16 mouse cellular contexts compared by ENCODE assay signal in genomic region chr9:48108994-48109619, GRCm38 (mm10). TPM values are rescaled to one million over a fixed set of nuclear protein-coding genes. Genes with fewer than 3 reads are reported as not detected.
A peak's percentile ranks its signal among the peaks of the same experiment; 100 is the strongest.
DNase-seq lines count a peak whose midpoint lies in the region; ATAC-seq and TF ChIP-seq lines count a peak whose summit lies in the region.
"Had no signal": no experiment of that assay in that cellular context is flagged by ENCODE, and none has a peak within 500 bp of the region (broad histone marks: within the 10 kb centered on the region; RNA-seq: fewer than 3 reads in every experiment).

No protein-coding gene starts in this region.

- H3K36me3 ChIP-seq in hindbrain, postnatal 0 days (ENCODE audit: insufficient read depth, low read length): no peaks in the 10 kb centered on the region
- no peaks in the 10 kb centered on the region for H3K36me3 ChIP-seq in hindbrain, embryonic 10.5 days
- no peaks in the 10 kb centered on the region for H3K36me3 ChIP-seq in embryonic facial prominence, embryonic 14.5 days (ENCODE audit: control insufficient read depth, insufficient read depth, low read length)
- H3K36me3 ChIP-seq: embryonic facial prominence, embryonic 12.5 days; forebrain, embryonic 12.5 days; limb, embryonic 13.5 days; midbrain, embryonic 12.5 days had no signal

- DNase-seq in hindbrain, postnatal 0 days (ENCODE audit: low spot score): peak; percentile 39
- no peak for DNase-seq in hindbrain, embryonic 10.5 days (ENCODE audit: low spot score)
- DNase-seq in brain, adult 2 months (ENCODE audit: low read depth, low spot score): peak; percentile 54
- DNase-seq in embryonic facial prominence, embryonic 14.5 days (ENCODE audit: low spot score): peak; percentile 38
- DNase-seq in thymus, postnatal 0 days (ENCODE audit: low spot score): peak; percentile 58
- DNase-seq in gastrocnemius, postnatal 25 days: no peak
- DNase-seq in liver: no peak
- DNase-seq: adrenal gland, postnatal 14 days; heart, adult 18-20 months; kidney, adult 2 months; kidney, postnatal 4 days; layer of hippocampus, postnatal 36 days had no signal

- no peak overlapping the region for H3K4me3 ChIP-seq in hindbrain, postnatal 0 days (ENCODE audit: low read length)
- H3K4me3 ChIP-seq in hindbrain, embryonic 10.5 days: no peak overlapping the region
- no peak overlapping the region for H3K4me3 ChIP-seq in embryonic facial prominence, embryonic 14.5 days (ENCODE audit: low read depth, low read length)
- H3K4me3 ChIP-seq: embryonic facial prominence, embryonic 12.5 days; forebrain, embryonic 12.5 days; limb, embryonic 13.5 days; midbrain, embryonic 12.5 days had no signal

- H3K9me3 ChIP-seq in hindbrain, postnatal 0 days (ENCODE audit: low read length): no peaks in the 10 kb centered on the region
- H3K9me3 ChIP-seq in hindbrain, embryonic 10.5 days: no peaks in the 10 kb centered on the region
- H3K9me3 ChIP-seq in embryonic facial prominence, embryonic 14.5 days (ENCODE audit: control insufficient read depth, low read length): no peaks in the 10 kb centered on the region
- H3K9me3 ChIP-seq: embryonic facial prominence, embryonic 12.5 days; forebrain, embryonic 12.5 days; limb, embryonic 13.5 days; midbrain, embryonic 12.5 days had no signal

- H3K27ac ChIP-seq in hindbrain, postnatal 0 days: no peak overlapping the region
- no peak overlapping the region for H3K27ac ChIP-seq in hindbrain, embryonic 10.5 days
- no peak overlapping the region for H3K27ac ChIP-seq in embryonic facial prominence, embryonic 14.5 days (replicated peaks; ENCODE audit: low read depth, low read length)
- H3K27ac ChIP-seq: embryonic facial prominence, embryonic 12.5 days; forebrain, embryonic 12.5 days; limb, embryonic 13.5 days; midbrain, embryonic 12.5 days had no signal

- TF ChIP-seq CTCF in hindbrain, postnatal 0 days (IDR thresholded peaks at IDR 0.05; ENCODE audit: low read depth): no peak

- ATAC-seq in hindbrain, postnatal 0 days: no peak
- peak; percentile 81 for ATAC-seq in embryonic facial prominence, embryonic 14.5 days (ENCODE audit: low read depth)

- 40% methylated on average over 7 of the region's 7 CpGs for WGBS in hindbrain, postnatal 0 days
- 65% methylated on average over 7 of the region's 7 CpGs for WGBS in hindbrain, embryonic 10.5 days
- WGBS in embryonic facial prominence, embryonic 14.5 days: 37% methylated on average over 7 of the region's 7 CpGs

- H3K27me3 ChIP-seq in hindbrain, postnatal 0 days (ENCODE audit: insufficient read depth, low read length): no peaks in the 10 kb centered on the region
- no peaks in the 10 kb centered on the region for H3K27me3 ChIP-seq in hindbrain, embryonic 10.5 days (ENCODE audit: insufficient read depth, poor library complexity, severe bottlenecking)
- H3K27me3 ChIP-seq in embryonic facial prominence, embryonic 14.5 days (replicated peaks; ENCODE audit: control insufficient read depth, insufficient read depth, low read length): no peaks in the 10 kb centered on the region
- H3K27me3 ChIP-seq: embryonic facial prominence, embryonic 12.5 days had no signal

- H3K9ac ChIP-seq in hindbrain, postnatal 0 days (replicated peaks; ENCODE audit: low read length): no peak overlapping the region
- H3K9ac ChIP-seq in embryonic facial prominence, embryonic 14.5 days (ENCODE audit: low read depth, low read length): no peak overlapping the region
- H3K9ac ChIP-seq: embryonic facial prominence, embryonic 12.5 days; forebrain, embryonic 12.5 days; limb, embryonic 13.5 days; midbrain, embryonic 12.5 days had no signal

- no peak overlapping the region for H3K4me2 ChIP-seq in hindbrain, postnatal 0 days (ENCODE audit: low read depth, low read length)
- H3K4me2 ChIP-seq in embryonic facial prominence, embryonic 14.5 days (ENCODE audit: low read depth, low read length): no peak overlapping the region
- H3K4me2 ChIP-seq: embryonic facial prominence, embryonic 12.5 days; forebrain, embryonic 12.5 days; limb, embryonic 13.5 days; midbrain, embryonic 12.5 days had no signal

- H3K4me1 ChIP-seq in hindbrain, postnatal 0 days (ENCODE audit: insufficient read depth, low read length): no peaks in the 10 kb centered on the region
- peaks cover 3% of the 10 kb centered on the region; the same call in 1 of the 2 replicates for H3K4me1 ChIP-seq in hindbrain, embryonic 10.5 days (replicated peaks)
- H3K4me1 ChIP-seq in embryonic facial prominence, embryonic 14.5 days (ENCODE audit: control insufficient read depth, insufficient read depth, low read length): no peaks in the 10 kb centered on the region
- H3K4me1 ChIP-seq: embryonic facial prominence, embryonic 12.5 days; limb, embryonic 13.5 days had no signal

RNA-seq across cellular contexts. Expression of gene Nxpe4, which starts 52.7 kb away (rescaled TPM):
- 17.1 and 20.9 TPM in 2 replicates for total RNA-seq in hindbrain, postnatal 0 days (2014; rRNA removed)
- polyA plus RNA-seq in hindbrain, postnatal 0 days (2015; fragmentation: Nextera tagmentation; extraction: Ambion mirVana): 10.4 and 10.8 TPM in 2 replicates
- polyA plus RNA-seq in hindbrain, embryonic 10.5 days (2016; fragmentation: Nextera tagmentation; extraction: Ambion mirVana): 4.7 and 6.2 TPM in 2 replicates
- 7.4 and 8.1 TPM in 2 replicates for polyA plus RNA-seq in embryonic facial prominence, embryonic 14.5 days (2014; fragmentation: Nextera tagmentation; extraction: Ambion mirVana)
- polyA plus RNA-seq in thymus, postnatal 0 days (2015; fragmentation: Nextera tagmentation; extraction: Ambion mirVana): 1.8 and 2.0 TPM in 2 replicates
- 1 to 10 TPM; 2.9 to 3.1 TPM for total RNA-seq in gastrocnemius, postnatal 25 days (2021)

Comparison
In these comparisons a context has a peak if more than half of its experiments do, and no peak if none do; other contexts are left out.
1. DNase-seq: peak in hindbrain, postnatal 0 days (single experiment), brain, adult 2 months (single experiment), embryonic facial prominence, embryonic 14.5 days (single experiment) and thymus, postnatal 0 days (single experiment); none in hindbrain, embryonic 10.5 days (single experiment), gastrocnemius, postnatal 25 days (single experiment) and liver (single experiment).